Comparison of ENCODE assay signal across 8 mouse cellular contexts in the genomic region with DNA sequence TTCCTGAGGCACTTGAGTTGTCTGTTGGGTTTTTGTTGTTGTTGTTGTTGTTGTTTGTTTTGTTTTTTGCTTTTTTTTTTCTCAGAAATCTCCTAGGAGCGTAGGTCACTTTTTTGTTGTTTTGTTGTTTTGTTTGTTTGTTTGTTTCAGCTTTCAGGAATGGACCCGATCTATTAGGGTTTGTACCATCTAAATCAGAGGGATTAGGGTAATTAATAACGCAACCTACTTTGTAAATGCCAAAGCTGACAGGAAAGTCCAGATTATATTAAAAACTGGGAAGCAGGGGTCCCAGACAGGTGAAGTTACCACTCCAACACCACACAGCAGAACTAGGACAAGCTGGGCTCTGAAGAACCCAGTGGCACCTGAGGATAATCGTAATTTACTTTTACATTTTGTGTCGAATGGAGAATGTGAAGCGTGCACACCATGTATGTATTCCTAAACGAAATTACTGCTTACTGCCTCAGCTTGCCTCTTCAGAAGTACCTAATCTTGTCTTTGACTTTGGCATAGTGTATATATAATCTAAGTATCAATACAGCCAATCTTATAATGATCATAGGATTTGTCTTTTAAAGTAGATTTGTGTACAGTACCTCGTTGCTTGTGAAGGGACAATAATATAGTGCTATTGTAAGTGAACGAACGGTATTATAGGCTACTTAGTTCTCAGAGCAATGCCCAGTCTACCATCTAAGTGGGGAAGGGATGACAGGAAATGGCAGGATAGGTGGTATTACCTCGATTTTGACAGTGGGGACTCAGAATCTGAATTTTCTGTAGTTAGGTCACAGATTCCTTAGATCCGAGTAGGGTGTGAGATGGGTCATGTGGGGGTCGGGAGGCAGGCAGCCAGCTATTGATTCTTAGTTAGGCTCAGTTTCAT. TPM values are rescaled to one million over a fixed set of nuclear protein-coding genes. Genes with fewer than 3 reads are reported as not detected.
DNase-seq lines count a peak whose midpoint lies in the region; ATAC-seq and TF ChIP-seq lines count a peak whose summit lies in the region.

No protein-coding gene starts in this region.

- peak overlapping the region; percentile 65 for H3K27ac ChIP-seq in heart, adult 2 months
- H3K27ac ChIP-seq in forebrain, embryonic 13.5 days = no peak overlapping the region
- H3K27ac ChIP-seq in liver, embryonic 12.5 days = no peak overlapping the region

- no peaks in the 10 kb centered on the region for H3K36me3 ChIP-seq in heart, adult 2 months (ENCODE audit: control insufficient read depth, insufficient read depth, low read length)
- no peaks in the 10 kb centered on the region for H3K36me3 ChIP-seq in forebrain, embryonic 13.5 days (ENCODE audit: poor library complexity, severe bottlenecking)
- no peaks in the 10 kb centered on the region for H3K36me3 ChIP-seq in liver, embryonic 12.5 days

- TF ChIP-seq EP300 in heart, adult 2 months (IDR thresholded peaks at IDR 0.05; ENCODE audit: insufficient read depth, low read depth, low read length) = no peak

- H3K79me2 ChIP-seq in heart, adult 2 months (replicated peaks; ENCODE audit: control insufficient read depth, insufficient read depth, low read length) = no peaks in the 10 kb centered on the region

- no peak for TF ChIP-seq CTCF in heart, adult 2 months (IDR thresholded peaks at IDR 0.05)

- TF ChIP-seq POLR2A in heart, adult 2 months (IDR thresholded peaks at IDR 0.05; ENCODE audit: insufficient read depth, low read depth, low read length) = no peak

- H3K9ac ChIP-seq in heart, adult 2 months (ENCODE audit: low read depth, low read length) = no peak overlapping the region
- 0 out of 2 replicates have a peak overlapping the region, but pooled peaks have one; percentile 68 for H3K9ac ChIP-seq in forebrain, embryonic 13.5 days
- no peak overlapping the region for H3K9ac ChIP-seq in liver, embryonic 12.5 days

- 67% methylated on average over 13 of the region's 13 CpGs for WGBS in heart, adult 2 months
- 65% methylated on average over 13 of the region's 13 CpGs for WGBS in forebrain, embryonic 13.5 days
- WGBS in liver, embryonic 12.5 days (ENCODE audit: insufficient replicate concordance) = 59% methylated on average over 13 of the region's 13 CpGs

- ATAC-seq in forebrain, embryonic 13.5 days = no peak
- no peak for ATAC-seq in liver, embryonic 12.5 days

- intact Hi-C loops in heart, adult 2 months (cut with DNase I) = no loop called here
- intact Hi-C loops in heart, postnatal 36 days (cut with DNase I) = no loop called here

- no peaks in the 10 kb centered on the region for H3K9me3 ChIP-seq in forebrain, embryonic 13.5 days (replicated peaks)
- no peaks in the 10 kb centered on the region for H3K9me3 ChIP-seq in liver, embryonic 12.5 days (replicated peaks)

- peak overlapping the region; percentile 98 for H3K4me2 ChIP-seq in forebrain, embryonic 13.5 days
- H3K4me2 ChIP-seq in liver, embryonic 12.5 days = peak overlapping the region; percentile 74

- H3K4me3 ChIP-seq in heart, adult 2 months = peak overlapping the region; percentile 63
- peak overlapping the region; percentile 54 for H3K4me3 ChIP-seq in forebrain, embryonic 13.5 days
- H3K4me3 ChIP-seq in liver, embryonic 12.5 days = no peak overlapping the region

- no peak for DNase-seq in heart, adult 2 months
- DNase-seq in heart, postnatal 36 days = no peak
- DNase-seq in A20 (ENCODE audit: low read depth, low spot score) = peak; percentile 34
- no peak for DNase-seq in cerebellum, postnatal 14 days
- no peak for DNase-seq in kidney, adult 11 months
- DNase-seq in left cerebral cortex, adult 9 months (ENCODE audit: low spot score in 2 of 2) = no peak

- H3K27me3 ChIP-seq in heart, adult 2 months (ENCODE audit: control insufficient read depth, insufficient read depth, low read length) = no peaks in the 10 kb centered on the region
- peaks cover 24% of the 10 kb centered on the region for H3K27me3 ChIP-seq in forebrain, embryonic 13.5 days
- H3K27me3 ChIP-seq in liver, embryonic 12.5 days (replicated peaks) = peaks cover 41% of the 10 kb centered on the region

- no peaks in the 10 kb centered on the region for H3K4me1 ChIP-seq in heart, adult 2 months (ENCODE audit: control insufficient read depth, insufficient read depth, low read length)
- peaks cover 9% of the 10 kb centered on the region for H3K4me1 ChIP-seq in forebrain, embryonic 13.5 days
- no peaks in the 10 kb centered on the region for H3K4me1 ChIP-seq in liver, embryonic 12.5 days

RNA-seq across cellular contexts. Expression of a gene that starts 31.5 kb away (rescaled TPM):
- 10 to 100 TPM; 37.7 to 42.4 TPM for total RNA-seq in heart, adult 2 months (2021)
- polyA plus RNA-seq in heart, adult 2 months (2012; rRNA removed) = 24.0 and 34.8 TPM in 2 replicates
- total RNA-seq in heart, postnatal 36 days (2021) = 10 to 100 TPM; 39.5 to 45.6 TPM
- 44.9 and 46.4 TPM in 2 replicates for polyA plus RNA-seq in forebrain, embryonic 13.5 days (2015; fragmentation: Nextera tagmentation; extraction: Ambion mirVana)
- 33.3 and 33.4 TPM in 2 replicates for polyA plus RNA-seq in liver, embryonic 12.5 days (2016; fragmentation: Nextera tagmentation; extraction: Ambion mirVana)
